Mouse (Mus musculus) adrenal gland, adult 2 months (tissue): ENCODE results near the gene Pcnx. TPM values are rescaled to one million over a fixed set of nuclear protein-coding genes. Genes with fewer than 3 reads are reported as not detected.

Source experiments
- DNase-seq: peaks from one replicate; pipeline ENCODE4 v3.0.0; 2021
- long read RNA-seq: library from polyadenylated mRNA; stranded (forward); transcript quantifications from one replicate; pipeline ENCODE4 v2.0.0, GENCODE M21; 2021
- polyA plus RNA-seq: library from polyadenylated mRNA; depleted of rRNA; stranded (reverse); fragments of >200 nt; gene quantifications from 2 replicates; pipeline ENCODE4 v1.2.3, GENCODE M21; 2012; rRNA removed
- total RNA-seq, 2 experiments: library from RNA; stranded (reverse); gene quantifications; 2 replicates each; pipeline ENCODE4 v1.2.3; 2021

Gene Pcnx
- total RNA-seq, result 10 to 100 TPM; 48.7 to 56.5 TPM
- polyA plus RNA-seq, result 20.5 and 23.4 TPM in 2 replicates
- long read RNA-seq, partial matches to known transcripts, result 2 of 3 reads
- long read RNA-seq, other reads (novel, unspliced or antisense), result 1 of 3 reads

DNA sequence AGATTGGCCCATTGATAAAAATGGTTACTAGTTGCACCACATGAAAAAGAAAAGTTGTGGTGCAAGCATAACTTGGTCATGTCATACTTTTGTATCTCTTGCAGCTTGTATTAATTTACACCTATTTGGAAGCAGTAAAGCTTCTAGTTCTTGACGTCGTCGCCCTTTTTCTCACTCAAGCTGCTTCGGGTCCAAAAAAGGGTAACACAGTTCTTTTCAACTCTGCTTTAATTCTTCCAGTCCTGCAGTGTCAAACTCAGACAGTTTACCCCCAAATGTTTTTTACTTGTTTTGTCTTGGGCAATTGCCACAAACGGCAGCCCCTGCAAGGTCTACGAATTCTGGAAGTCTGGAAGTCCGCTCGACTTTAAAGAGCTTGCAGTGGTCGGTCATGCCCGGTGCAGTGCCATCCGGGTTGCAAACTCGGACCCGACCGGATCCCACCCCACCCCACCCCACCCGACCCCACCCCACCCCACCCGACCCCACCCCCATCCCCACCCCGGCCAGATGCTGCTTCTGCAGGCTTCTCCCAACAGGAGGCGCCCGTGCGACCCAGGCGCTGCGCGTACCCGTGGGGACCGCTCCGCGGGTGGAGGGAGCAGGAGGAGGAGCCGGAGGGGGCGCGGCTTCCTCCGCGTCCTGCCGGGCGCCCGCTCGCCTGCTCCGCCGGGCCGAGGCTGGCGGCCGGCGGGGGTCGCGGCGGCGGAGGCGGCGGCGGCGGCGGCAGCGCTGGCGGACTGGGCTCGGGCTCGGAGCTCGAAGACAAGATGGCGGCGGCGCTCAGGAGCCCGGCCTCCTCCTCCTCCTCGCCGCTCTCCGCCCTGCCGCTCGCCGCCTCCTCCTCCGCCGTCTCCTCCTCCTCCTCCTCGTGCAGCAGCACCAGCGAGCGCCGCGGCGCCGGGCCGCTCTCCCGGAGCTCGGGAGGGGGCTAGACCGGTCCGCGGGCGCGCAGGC is at the start of gene Pcnx:
Gene Pcnx (plus strand): TSS at position 673 of the 957 bp plus-strand sequence.
- DNase-seq, result peak; percentile 93

DNA sequence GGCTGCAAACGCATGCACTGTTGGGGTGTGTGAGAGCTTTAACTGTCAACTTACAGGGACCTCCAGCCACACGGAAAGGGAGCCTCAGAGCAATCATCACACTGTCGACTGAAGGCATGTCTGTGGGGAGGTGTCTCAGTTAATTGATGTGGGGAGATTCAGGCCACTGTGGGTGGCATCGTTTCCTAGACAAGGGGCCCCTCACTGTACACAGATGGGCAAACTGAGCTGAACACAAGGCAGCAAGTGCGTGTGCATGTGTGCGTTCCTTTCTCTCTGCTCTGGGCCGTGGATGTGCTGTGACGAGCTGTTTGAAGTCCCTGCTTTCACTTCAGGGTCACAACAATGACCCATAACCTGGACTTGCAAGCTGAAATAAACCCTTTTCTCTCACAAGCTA is 49.4 kb upstream of the Pcnx start:
- DNase-seq, result no peak

DNA sequence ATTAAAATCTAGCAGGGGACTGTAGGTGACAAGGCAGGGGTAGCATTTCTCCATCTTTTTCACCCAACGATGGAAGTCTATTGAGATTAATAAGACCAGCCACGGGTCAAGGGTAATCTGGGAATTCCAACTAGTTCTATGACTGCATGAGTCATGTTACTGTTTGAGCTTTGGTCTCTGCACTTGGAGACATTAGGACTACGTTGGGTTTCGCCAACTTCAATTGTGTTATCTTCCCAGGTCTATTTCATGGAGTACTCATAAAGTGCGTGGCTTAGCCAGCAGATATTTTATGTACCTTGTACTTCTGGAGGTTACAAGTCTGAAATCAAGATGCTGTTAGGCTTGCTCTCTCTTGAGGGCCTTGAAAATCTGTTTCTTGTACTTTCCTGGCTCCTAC is 45.1 kb upstream of the Pcnx start:
- no peak for DNase-seq

DNA sequence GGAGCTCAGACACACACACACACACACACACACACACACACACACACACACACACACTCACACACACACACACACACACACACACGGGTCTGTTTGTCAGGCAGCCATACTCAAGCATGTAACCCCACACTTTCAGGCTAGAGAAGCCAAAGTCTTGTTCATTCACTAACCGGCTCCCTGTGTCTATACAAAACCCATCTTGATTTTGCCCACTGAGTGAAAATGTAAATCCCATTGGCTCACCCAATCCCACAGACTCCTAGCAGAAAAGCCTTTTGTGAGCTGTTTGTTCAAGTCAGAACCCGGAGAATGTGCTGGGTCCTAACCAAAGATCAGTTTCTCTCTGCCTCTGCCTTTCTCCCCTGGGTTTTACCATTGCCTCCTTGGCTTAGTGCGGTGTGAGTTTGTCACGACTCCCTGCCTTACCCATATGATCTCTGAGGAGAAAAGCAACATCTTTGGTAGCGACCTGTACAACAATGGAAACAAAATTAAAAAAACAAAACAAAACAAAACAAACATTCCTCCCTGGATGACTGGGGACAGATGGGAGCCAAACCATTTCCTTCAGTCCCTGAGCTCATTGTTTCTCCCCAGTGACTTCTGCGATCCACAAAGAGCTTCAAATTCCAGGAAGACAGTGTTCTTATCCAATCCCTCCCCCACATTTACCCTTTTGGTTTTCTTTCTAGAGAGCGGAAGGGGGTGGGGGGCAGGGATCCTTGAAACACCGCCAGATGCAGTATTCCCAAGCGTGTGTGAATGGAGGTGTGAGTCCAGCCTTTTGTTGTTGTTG is 43.3 kb upstream of the Pcnx start:
- no peak for DNase-seq

DNA sequence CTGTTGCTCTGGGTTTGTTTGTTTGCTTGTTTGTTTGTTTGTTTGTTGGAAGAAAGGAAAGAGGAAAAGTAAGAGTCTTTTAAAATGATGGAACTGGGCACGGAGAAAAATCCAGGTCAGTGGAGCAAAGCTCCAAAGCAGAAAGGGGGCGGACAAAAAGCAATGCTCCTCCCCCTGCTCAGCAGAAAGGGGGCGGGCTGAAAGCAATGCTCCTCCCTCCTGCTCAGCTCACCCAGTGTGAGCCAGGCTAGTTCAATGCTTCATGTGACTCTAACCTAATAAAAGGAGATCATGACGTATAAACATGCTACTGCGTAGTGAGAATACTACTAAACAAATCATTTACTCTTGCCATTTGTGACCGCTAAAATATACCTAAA is 42.7 kb upstream of the Pcnx start:
- no peak for DNase-seq

GRCm38 (mm10) chr12:81820700-81821099 is 39.1 kb upstream of the Pcnx start:
- no peak for DNase-seq

DNA sequence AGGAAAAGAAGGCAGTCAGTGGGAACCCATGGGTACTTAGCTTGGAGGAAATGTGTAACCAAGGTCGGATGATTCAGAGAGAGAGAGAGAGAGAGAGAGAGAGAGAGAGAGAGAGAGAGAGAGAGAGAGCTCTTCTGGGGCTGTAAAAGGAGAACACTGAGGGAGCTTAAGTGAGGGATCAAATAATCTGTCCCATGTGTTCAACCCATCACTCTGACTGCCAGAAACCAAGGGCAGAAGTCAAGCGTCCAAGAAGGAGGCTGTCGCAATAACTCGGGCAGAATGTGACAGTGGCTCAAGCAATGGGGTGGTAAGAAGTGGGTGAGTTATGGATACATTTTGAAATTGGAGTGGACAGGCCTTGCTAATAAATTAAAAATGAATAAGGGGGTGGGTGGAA is 37.6 kb upstream of the Pcnx start:
- peak; percentile 46 for DNase-seq

DNA sequence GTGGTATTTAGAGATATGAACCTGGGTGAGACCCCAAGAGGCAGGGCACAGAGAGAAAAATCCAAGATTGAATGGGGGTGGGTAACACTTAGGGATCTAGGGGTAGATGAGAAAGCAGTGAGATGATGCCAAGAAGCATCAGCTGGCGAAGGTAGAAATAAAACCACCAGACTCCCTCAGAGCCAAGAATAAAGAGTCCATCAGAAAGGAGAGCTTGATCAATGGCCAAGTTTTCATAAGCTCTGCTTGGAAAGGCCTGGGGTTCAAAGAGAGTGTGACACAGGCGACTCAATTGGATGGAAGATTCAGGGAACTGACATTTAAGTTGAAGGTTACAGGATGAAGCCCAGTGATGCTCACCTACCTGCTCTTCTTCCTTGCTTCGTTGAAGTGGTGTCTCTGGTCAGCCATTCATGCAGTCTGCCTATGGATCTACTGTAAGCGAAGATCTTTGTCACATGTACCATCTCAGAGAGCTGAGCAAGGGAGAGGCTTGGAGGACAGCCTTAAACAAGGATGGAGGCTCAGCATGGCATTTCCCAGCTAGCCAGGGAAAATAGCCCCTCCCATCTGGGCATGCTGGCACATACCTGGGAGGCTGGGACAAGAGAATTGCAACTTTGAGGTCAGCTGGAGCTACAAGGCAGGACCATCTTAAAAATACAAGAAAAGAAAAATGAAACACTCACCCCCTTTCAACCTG is 36.9 kb upstream of the Pcnx start:
- no peak for DNase-seq

DNA sequence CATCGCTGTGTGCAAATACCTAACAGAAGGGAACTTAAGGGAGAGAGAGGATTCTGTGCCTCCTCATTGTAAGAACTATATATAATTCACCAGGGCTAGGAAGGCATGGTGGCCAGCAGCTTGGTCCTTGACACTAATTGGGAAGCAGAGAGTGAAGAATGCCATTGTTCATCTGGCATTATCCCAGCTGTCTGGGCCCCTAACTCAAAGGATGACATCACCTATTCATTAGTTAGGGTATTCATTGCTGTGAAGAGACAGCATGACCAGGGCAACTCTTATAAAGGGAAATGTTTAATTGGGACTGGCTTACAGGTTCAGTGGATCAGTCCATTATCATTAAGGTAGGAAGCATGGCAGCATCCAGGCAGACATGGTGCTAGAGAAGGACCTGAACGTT is 31.5 kb upstream of the Pcnx start:
- DNase-seq, result no peak

- DNase-seq, result no peak
These were observed 27.6 kb upstream of the Pcnx start for GRCm38 (mm10) chr12:81832039-81832738.

DNA sequence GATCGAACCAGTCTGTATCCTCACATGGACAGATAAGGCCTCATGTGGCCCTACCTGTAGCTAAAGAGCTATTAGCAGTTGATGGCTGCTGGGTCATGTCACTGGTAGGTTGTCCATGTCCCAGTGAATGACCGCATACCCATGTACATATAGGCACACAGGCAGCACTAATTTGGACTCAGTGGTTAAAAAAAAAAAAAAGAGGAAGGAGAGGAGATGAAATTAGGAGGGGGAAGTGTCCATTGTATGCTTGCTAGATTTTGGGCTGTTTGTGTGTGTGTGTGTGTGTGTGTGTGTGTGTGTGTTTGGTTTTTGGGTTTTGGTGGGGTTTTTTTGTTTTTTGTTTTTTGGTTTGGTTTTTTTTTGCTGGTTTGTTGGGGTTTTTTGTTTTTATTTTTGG is 26.7 kb upstream of the Pcnx start:
- no peak for DNase-seq

- peak; percentile 28 for DNase-seq
These were observed 23.7 kb upstream of the Pcnx start for GRCm38 (mm10) chr12:81836162-81836561.

DNA sequence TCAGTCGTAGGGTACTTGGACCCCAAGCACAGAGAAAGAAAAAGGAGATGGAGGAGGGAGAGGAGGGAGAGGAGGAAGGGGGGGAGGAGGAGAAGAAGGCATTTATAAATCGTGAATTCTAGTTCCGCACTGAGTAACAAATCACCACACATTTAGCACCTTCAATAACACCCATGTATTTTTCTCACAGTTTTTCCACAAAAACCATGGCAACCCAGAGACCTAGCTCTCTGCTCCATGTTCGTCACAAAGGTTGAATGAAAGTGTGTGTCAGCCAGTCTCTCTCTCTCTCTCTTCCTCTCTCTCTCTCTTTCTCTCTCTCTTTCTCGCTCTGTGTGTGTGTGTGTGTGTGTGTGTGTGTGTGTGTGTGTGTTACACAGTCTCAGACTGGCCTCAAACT is 22.4 kb upstream of the Pcnx start:
- DNase-seq, result no peak

GRCm38 (mm10) chr12:81839663-81840062 is 20.2 kb upstream of the Pcnx start:
- DNase-seq, result no peak

- DNase-seq, result peak; percentile 50
These were observed 18.8 kb upstream of the Pcnx start for GRCm38 (mm10) chr12:81841046-81841445.

GRCm38 (mm10) chr12:81843501-81843900 is 16.3 kb upstream of the Pcnx start:
- no peak for DNase-seq

- DNase-seq, result no peak
These were observed 15.3 kb upstream of the Pcnx start for GRCm38 (mm10) chr12:81844572-81844971.

- DNase-seq, result peak; percentile 52
These were observed 14.8 kb upstream of the Pcnx start for GRCm38 (mm10) chr12:81844981-81845380.

DNA sequence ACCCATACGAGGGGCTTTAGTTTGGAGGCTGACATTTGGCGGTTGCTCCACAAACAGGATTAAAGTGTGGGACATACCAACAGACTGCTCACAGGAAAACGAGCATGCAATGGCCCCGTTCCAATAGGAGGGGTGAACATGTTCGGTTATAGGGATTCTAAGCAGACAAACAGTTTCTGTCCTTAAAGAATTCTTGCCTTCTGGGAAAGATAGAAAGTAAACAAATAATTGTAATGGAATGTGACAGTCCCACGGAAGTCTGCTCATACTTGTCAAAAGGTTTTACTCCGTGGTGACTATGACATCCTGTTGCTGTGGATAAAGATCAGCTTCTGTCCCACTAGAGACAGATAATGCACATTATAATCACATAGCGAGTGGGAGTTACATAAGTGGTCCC is 10.2 kb upstream of the Pcnx start:
- no peak for DNase-seq

DNA sequence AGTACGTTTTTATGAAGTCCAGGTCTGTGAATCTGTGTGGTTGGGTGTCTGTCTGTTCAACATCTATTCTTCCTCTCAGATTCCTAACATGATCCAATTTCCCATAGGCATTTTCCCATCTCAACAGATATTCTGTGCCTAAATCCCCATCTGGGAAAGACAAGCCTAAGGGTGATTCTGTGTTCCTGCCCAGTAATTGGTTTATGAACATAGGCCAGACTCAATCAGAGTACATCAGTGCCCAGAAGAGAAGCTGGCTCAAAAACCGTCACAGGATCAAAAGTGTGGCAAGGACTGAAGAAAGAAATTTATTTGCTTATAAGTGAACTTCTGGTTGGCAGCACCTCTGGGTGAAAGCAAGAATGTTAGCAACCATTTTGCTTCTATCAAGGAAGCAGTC is 7.3 kb upstream of the Pcnx start:
- DNase-seq, result no peak

- DNase-seq, result no peak
These were observed 6.8 kb upstream of the Pcnx start for GRCm38 (mm10) chr12:81852977-81853376.

GRCm38 (mm10) chr12:81853543-81853942 is 6.3 kb upstream of the Pcnx start:
- DNase-seq, result no peak
